In the genomic region with DNA sequence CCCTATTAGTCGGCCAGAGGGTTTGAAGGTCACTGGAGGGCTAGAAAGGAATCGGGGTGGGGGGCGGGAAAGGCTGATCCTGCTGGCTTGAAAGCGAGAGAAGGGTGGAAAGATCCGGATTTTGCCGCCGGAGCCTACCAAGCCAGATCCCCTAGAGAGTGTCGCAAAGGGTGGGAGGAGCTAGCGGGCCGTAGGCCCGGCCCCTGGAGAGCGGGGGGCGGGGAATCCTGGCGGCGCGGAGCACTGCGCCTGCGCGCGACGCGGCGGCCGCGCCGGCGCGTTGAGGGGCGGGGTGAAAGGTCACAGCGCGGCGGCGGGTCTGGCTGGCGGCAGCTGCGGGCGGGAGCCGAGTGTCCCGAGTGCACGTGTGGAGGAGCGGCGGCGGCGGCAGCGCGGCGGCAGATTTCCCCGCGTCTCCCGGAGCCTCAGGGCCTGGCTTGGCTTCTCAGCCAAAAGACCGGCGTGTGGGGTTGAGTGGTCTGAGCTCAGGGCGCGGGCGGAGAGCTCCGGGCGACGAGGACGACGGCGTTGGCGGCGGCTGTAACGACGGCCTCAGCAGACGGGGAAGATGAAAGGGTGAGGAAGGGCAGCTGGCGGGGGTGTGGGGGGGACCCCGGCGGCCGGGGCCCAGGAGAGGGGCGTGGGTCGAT, we compare ENCODE assay signal across 8 mouse cellular contexts. TPM values are rescaled to one million over a fixed set of nuclear protein-coding genes. Genes with fewer than 3 reads are reported as not detected.
DNase-seq lines count a peak whose midpoint lies in the region; ATAC-seq and TF ChIP-seq lines count a peak whose summit lies in the region.

Gene Atp6v1a, minus strand, starts transcription at position 170 of the 650 bp plus-strand sequence.
Gene Naa50, plus strand, starts transcription at position 295 of the 650 bp plus-strand sequence.

- H3K27me3 ChIP-seq in embryonic facial prominence, embryonic 15.5 days, result no peaks in the 10 kb centered on the region
- no peaks in the 10 kb centered on the region for H3K27me3 ChIP-seq in kidney, embryonic 15.5 days
- no peaks in the 10 kb centered on the region for H3K27me3 ChIP-seq in liver, embryonic 11.5 days (replicated peaks; ENCODE audit: control insufficient read depth, insufficient read depth, low read length)
- H3K27me3 ChIP-seq in stomach, embryonic 14.5 days (ENCODE audit: control insufficient read depth, insufficient read depth, low read length), result no peaks in the 10 kb centered on the region

- H3K4me1 ChIP-seq in bone marrow, adult 2 months (ENCODE audit: control insufficient read depth, insufficient read depth, low read length), result peaks cover 2% of the 10 kb centered on the region
- H3K4me1 ChIP-seq in embryonic facial prominence, embryonic 15.5 days, result peaks cover 8% of the 10 kb centered on the region
- peaks cover 16% of the 10 kb centered on the region for H3K4me1 ChIP-seq in kidney, embryonic 15.5 days
- peaks cover 14% of the 10 kb centered on the region for H3K4me1 ChIP-seq in liver, embryonic 11.5 days (replicated peaks; ENCODE audit: control insufficient read depth, insufficient read depth, low read length)
- peaks cover 5% of the 10 kb centered on the region; the same call in 1 of the 2 replicates for H3K4me1 ChIP-seq in stomach, embryonic 14.5 days (ENCODE audit: control insufficient read depth, insufficient read depth, low read length)

- peak within 1 kb of the TSS; percentile 99 for H3K27ac ChIP-seq in bone marrow, adult 2 months (ENCODE audit: control insufficient read depth, insufficient read depth, low read depth, low read length, poor library complexity)
- peak within 1 kb of the TSS; percentile 99 for H3K27ac ChIP-seq in embryonic facial prominence, embryonic 15.5 days (replicated peaks)
- peak within 1 kb of the TSS; percentile 99 for H3K27ac ChIP-seq in kidney, embryonic 15.5 days
- H3K27ac ChIP-seq in liver, embryonic 11.5 days (ENCODE audit: low read depth, low read length), result peak within 1 kb of the TSS; percentile 99
- peak within 1 kb of the TSS; percentile 98 for H3K27ac ChIP-seq in stomach, embryonic 14.5 days (ENCODE audit: low read length)

- WGBS in bone marrow, adult 2 months, result under 1% methylated on average over 71 of the region's 71 CpGs
- under 1% methylated on average over 70 of the region's 71 CpGs for WGBS in embryonic facial prominence, embryonic 15.5 days
- under 1% methylated on average over 67 of the region's 71 CpGs for WGBS in kidney, embryonic 15.5 days
- under 1% methylated on average over 65 of the region's 71 CpGs for WGBS in liver, embryonic 11.5 days
- under 1% methylated on average over 71 of the region's 71 CpGs for WGBS in stomach, embryonic 14.5 days

- H3K9me3 ChIP-seq in embryonic facial prominence, embryonic 15.5 days (replicated peaks), result no peaks in the 10 kb centered on the region
- no peaks in the 10 kb centered on the region for H3K9me3 ChIP-seq in kidney, embryonic 15.5 days (replicated peaks)
- H3K9me3 ChIP-seq in liver, embryonic 11.5 days (ENCODE audit: control insufficient read depth, low read length), result no peaks in the 10 kb centered on the region
- no peaks in the 10 kb centered on the region for H3K9me3 ChIP-seq in stomach, embryonic 14.5 days (ENCODE audit: control insufficient read depth, low read depth, low read length)

- H3K4me3 ChIP-seq in bone marrow, adult 2 months (replicated peaks; ENCODE audit: control insufficient read depth, low read depth, low read length), result peak within 1 kb of the TSS; percentile 89
- H3K4me3 ChIP-seq in embryonic facial prominence, embryonic 15.5 days (replicated peaks), result peak within 1 kb of the TSS; percentile 98
- peak within 1 kb of the TSS; percentile 98 for H3K4me3 ChIP-seq in kidney, embryonic 15.5 days (replicated peaks)
- peak within 1 kb of the TSS; percentile 96 for H3K4me3 ChIP-seq in liver, embryonic 11.5 days (ENCODE audit: low read depth, low read length)
- H3K4me3 ChIP-seq in stomach, embryonic 14.5 days (ENCODE audit: low read depth, low read length), result peak within 1 kb of the TSS; percentile 99

- peak; percentile 90 for ATAC-seq in embryonic facial prominence, embryonic 15.5 days (ENCODE audit: insufficient number of reproducible peaks, low FRiP score, low TSS enrichment, low read depth)
- peak; percentile 92 for ATAC-seq in kidney, embryonic 15.5 days (replicated peaks; ENCODE audit: low FRiP score)
- ATAC-seq in liver, embryonic 11.5 days (replicated peaks; ENCODE audit: low FRiP score), result peak; percentile 83
- peak; percentile 91 for ATAC-seq in stomach, embryonic 14.5 days (ENCODE audit: insufficient number of reproducible peaks, insufficient read depth, low FRiP score, low read depth)

- H3K4me2 ChIP-seq in embryonic facial prominence, embryonic 15.5 days (replicated peaks), result peak within 1 kb of the TSS; percentile 88
- H3K4me2 ChIP-seq in kidney, embryonic 15.5 days, result peak within 1 kb of the TSS; percentile 85
- H3K4me2 ChIP-seq in liver, embryonic 11.5 days, result peak within 1 kb of the TSS; percentile 98
- peak within 1 kb of the TSS; percentile 82 for H3K4me2 ChIP-seq in stomach, embryonic 14.5 days (replicated peaks; ENCODE audit: low read depth, low read length)

- H3K36me3 ChIP-seq in embryonic facial prominence, embryonic 15.5 days, result no peaks in the 10 kb centered on the region
- no peaks in the 10 kb centered on the region for H3K36me3 ChIP-seq in kidney, embryonic 15.5 days
- no peaks in the 10 kb centered on the region for H3K36me3 ChIP-seq in liver, embryonic 11.5 days (ENCODE audit: control insufficient read depth, insufficient read depth, low read length)
- no peaks in the 10 kb centered on the region for H3K36me3 ChIP-seq in stomach, embryonic 14.5 days (ENCODE audit: control insufficient read depth, insufficient read depth, low read length)

- H3K9ac ChIP-seq in embryonic facial prominence, embryonic 15.5 days, result peak within 1 kb of the TSS; percentile 93
- H3K9ac ChIP-seq in kidney, embryonic 15.5 days, result peak within 1 kb of the TSS; percentile 93
- peak within 1 kb of the TSS; percentile 99 for H3K9ac ChIP-seq in liver, embryonic 11.5 days (ENCODE audit: low read depth, low read length)
- peak within 1 kb of the TSS; percentile 95 for H3K9ac ChIP-seq in stomach, embryonic 14.5 days (replicated peaks; ENCODE audit: low read depth, low read length)

- TF ChIP-seq CTCF in bone marrow, adult 2 months (IDR thresholded peaks at IDR 0.05; ENCODE audit: control insufficient read depth, insufficient read depth, low read length), result no peak

- TF ChIP-seq POLR2A in bone marrow, adult 2 months (IDR thresholded peaks at IDR 0.05; ENCODE audit: borderline replicate concordance, control insufficient read depth, low read depth, low read length), result peak; percentile 69; the same call in 1 of the 2 replicates

- DNase-seq in 416B (ENCODE audit: low read depth), result peak; percentile 95
- peak; percentile 87 to 89 for DNase-seq in heart, adult 9 months (ENCODE audit: low spot score in 2 of 2)
- peak; percentile 91 for DNase-seq in liver, embryonic 11.5 days (ENCODE audit: low spot score)
- peak; percentile 97 for DNase-seq in naive thymus-derived CD4-positive, alpha-beta T cell, adult 2 months (ENCODE audit: low read depth)

RNA-seq across cellular contexts. Expression of gene Atp6v1a, which starts in this region (rescaled TPM):
- 6.4 and 19.8 TPM in 2 replicates for polyA plus RNA-seq in bone marrow, adult 2 months (2011; ENCODE audit: insufficient read depth, insufficient read length, low replicate concordance, missing spikeins)
- 57.8 and 58.1 TPM in 2 replicates for polyA plus RNA-seq in embryonic facial prominence, embryonic 15.5 days (2015; fragmentation: Nextera tagmentation; extraction: Ambion mirVana)
- polyA plus RNA-seq in kidney, embryonic 15.5 days (2015; fragmentation: Nextera tagmentation; extraction: Ambion mirVana), result 77.5 and 82.3 TPM in 2 replicates
- polyA plus RNA-seq in liver, embryonic 11.5 days (2014; fragmentation: Nextera tagmentation; extraction: Ambion mirVana), result 49.7 and 53.8 TPM in 2 replicates
- polyA plus RNA-seq in stomach, embryonic 14.5 days (2014; fragmentation: Nextera tagmentation; extraction: Ambion mirVana), result 62.7 and 64.3 TPM in 2 replicates

RNA-seq across cellular contexts. Expression of gene Naa50, which starts in this region (rescaled TPM):
- polyA plus RNA-seq in bone marrow, adult 2 months (2011; ENCODE audit: insufficient read depth, insufficient read length, low replicate concordance, missing spikeins), result 28.1 and 38.1 TPM in 2 replicates
- polyA plus RNA-seq in embryonic facial prominence, embryonic 15.5 days (2015; fragmentation: Nextera tagmentation; extraction: Ambion mirVana), result 99.0 and 108 TPM in 2 replicates
- polyA plus RNA-seq in kidney, embryonic 15.5 days (2015; fragmentation: Nextera tagmentation; extraction: Ambion mirVana), result 114 and 130 TPM in 2 replicates
- polyA plus RNA-seq in liver, embryonic 11.5 days (2014; fragmentation: Nextera tagmentation; extraction: Ambion mirVana), result 143 and 150 TPM in 2 replicates
- polyA plus RNA-seq in stomach, embryonic 14.5 days (2014; fragmentation: Nextera tagmentation; extraction: Ambion mirVana), result 58.6 and 60.1 TPM in 2 replicates

Comparison
In these comparisons a context has a peak if more than half of its experiments do, and no peak if none do; other contexts are left out.
1. Peak in every context shown above with its lines: DNase-seq, ATAC-seq, H3K4me3 ChIP-seq and H3K27ac ChIP-seq.